Mouse (Mus musculus) embryonic facial prominence, embryonic 14.5 days (tissue): ENCODE data around the gene Kcne4. TPM values are rescaled to one million over a fixed set of nuclear protein-coding genes. Genes with fewer than 3 reads are reported as not detected.

Source experiments
- ATAC-seq: fragments of 200-750 bp; cut with Nextera tagmentation; 2 replicates; pipeline ENCODE4 v1.8.0; 2017; ENCODE audit warnings: low read depth, moderate number of reproducible peaks, moderate TSS enrichment
- DNase-seq: peaks from one replicate; pipeline ENCODE4 v3.0.0-alpha.2; 2015; ENCODE audit warnings: low spot score
- H3K27ac ChIP-seq: fragments of 300-500 bp; sonication (generic); replicated peaks from 2 replicates; pipeline ENCODE4 v1.5.1; 2014; ENCODE audit warnings: low read depth, mild to moderate bottlenecking, low read length, moderate library complexity
- H3K27me3 ChIP-seq: fragments of 300-500 bp; sonication (generic); replicated peaks from 2 replicates; pipeline ENCODE4 v1.6.1; 2014; ENCODE audit warnings: low read length; ENCODE audit not compliant: control insufficient read depth, insufficient read depth
- H3K36me3 ChIP-seq: fragments of 300-500 bp; sonication (generic); 2 replicates; pipeline ENCODE4 v1.6.1; 2014; ENCODE audit warnings: low read length, mixed read lengths; ENCODE audit not compliant: control insufficient read depth, insufficient read depth
- H3K4me1 ChIP-seq: fragments of 300-500 bp; sonication (generic); 2 replicates; pipeline ENCODE4 v1.6.1; 2014; ENCODE audit warnings: antibody characterized with exemption, low read length; ENCODE audit not compliant: control insufficient read depth, insufficient read depth
- H3K4me2 ChIP-seq: fragments of 300-500 bp; sonication (generic); 2 replicates; pipeline ENCODE4 v1.6.1; 2014; ENCODE audit warnings: low read depth, mild to moderate bottlenecking, low read length, moderate library complexity, mixed read lengths
- H3K4me3 ChIP-seq: fragments of 300-500 bp; sonication (generic); 2 replicates; pipeline ENCODE4 v1.5.1; 2014; ENCODE audit warnings: low read depth, mild to moderate bottlenecking, low read length
- H3K9ac ChIP-seq: fragments of 300-500 bp; sonication (generic); 2 replicates; pipeline ENCODE4 v1.6.1; 2014; ENCODE audit warnings: low read depth, mild to moderate bottlenecking, low read length, moderate library complexity, mixed read lengths
- H3K9me3 ChIP-seq: fragments of 300-500 bp; sonication (generic); 2 replicates; pipeline ENCODE4 v1.6.1; 2016; ENCODE audit warnings: low read length; ENCODE audit not compliant: control insufficient read depth
- WGBS: fragments of 180-500 bp; shearing (Covaris S2); extraction: QIAGEN DNeasy Blood & Tissue Kit; methylation state at CpG from one replicate; pipeline ENCODE4 v1.1.7; 2014; 5-methylcytosine and 5-hydroxymethylcytosine counted together
- polyA plus RNA-seq: library from polyadenylated mRNA; unstranded; fragments of >200 nt; fragmentation: Nextera tagmentation; extraction: Ambion mirVana; gene quantifications from 2 replicates; pipeline ENCODE4 v1.2.1, GENCODE M21; 2014

Kcne4 gene
- polyA plus RNA-seq, 1 experiment from 2014 or later: 16.4 TPM

DNA sequence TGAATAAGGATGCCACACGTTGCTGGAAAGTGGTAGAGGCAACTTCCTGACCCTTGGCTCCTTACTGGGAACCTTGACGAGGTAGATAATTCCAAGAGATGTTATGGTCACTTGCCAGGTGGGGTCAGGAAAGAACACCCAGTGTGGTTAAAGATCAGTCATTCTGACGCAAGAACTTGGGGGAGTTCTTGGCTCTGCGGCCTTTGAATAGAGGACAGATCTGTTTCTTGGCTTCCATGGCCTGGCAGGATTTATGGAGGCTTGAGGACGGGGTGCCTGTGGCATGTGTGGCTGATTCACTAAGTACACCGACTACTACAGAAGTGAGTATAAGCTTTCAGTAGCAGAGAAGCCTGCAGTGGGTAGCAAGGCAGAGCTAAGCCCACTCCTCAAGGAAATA, 47.8 kb downstream of the Kcne4 start:
- no peaks in the 10 kb centered on the region for H3K27me3 ChIP-seq
- H3K4me3 ChIP-seq: no peak overlapping the region
- no peaks in the 10 kb centered on the region for H3K9me3 ChIP-seq
- no peaks in the 10 kb centered on the region for H3K36me3 ChIP-seq
- H3K9ac ChIP-seq: no peak overlapping the region
- peak; percentile 25 for DNase-seq
- H3K4me2 ChIP-seq: no peak overlapping the region
- 64% methylated on average over 6 of the region's 6 CpGs for WGBS
- peak overlapping the region; percentile 56 for H3K27ac ChIP-seq
- no peak for ATAC-seq
- peaks cover 10% of the 10 kb centered on the region; the same call in 1 of the 2 replicates for H3K4me1 ChIP-seq

DNA sequence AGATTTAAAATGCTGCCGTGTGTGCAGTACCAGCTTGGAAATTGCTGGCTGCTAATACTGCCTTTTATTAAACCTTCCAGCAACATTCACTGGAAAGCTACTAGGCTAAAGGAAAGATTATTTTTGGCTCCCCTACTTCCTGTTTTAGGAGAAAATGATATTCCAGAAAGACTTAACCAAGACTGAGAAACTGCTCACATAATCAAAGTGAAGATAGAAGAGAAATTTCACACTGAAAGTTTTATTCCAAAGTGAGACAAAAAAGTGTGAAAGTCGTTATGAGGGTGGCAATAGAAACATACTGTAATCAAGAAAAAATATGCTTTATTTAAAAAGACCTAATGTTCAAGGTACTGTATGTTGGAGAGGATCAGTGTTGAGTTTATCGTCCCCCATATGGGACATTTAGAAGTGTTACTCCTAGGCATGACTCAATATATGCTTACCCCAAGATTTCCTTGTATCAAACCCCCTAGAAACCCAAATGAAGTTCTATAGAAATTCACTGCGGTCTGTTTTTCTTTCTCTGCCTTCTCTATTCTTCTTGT, 48.3 kb downstream of the Kcne4 start:
- DNase-seq: no peak
- ATAC-seq: no peak
- Histone ChIP-seq H3K4me1 (peaks cover 10% of the 10 kb centered on the region; the same call in 1 of the 2 replicates), H3K36me3 (no peaks in the 10 kb centered on the region), H3K27ac (peak overlapping the region; percentile 56), H3K27me3 (no peaks in the 10 kb centered on the region), H3K4me3 (no peak overlapping the region), H3K4me2 (no peak overlapping the region), H3K9ac (no peak overlapping the region), H3K9me3 (no peaks in the 10 kb centered on the region)
- 81% methylated on average over 4 of the region's 4 CpGs for WGBS

- H3K27me3 ChIP-seq: no peaks in the 10 kb centered on the region
- no peaks in the 10 kb centered on the region for H3K9me3 ChIP-seq
- H3K9ac ChIP-seq: no peak overlapping the region
- peaks cover 10% of the 10 kb centered on the region; the same call in 1 of the 2 replicates for H3K4me1 ChIP-seq
- DNase-seq (no peak), ATAC-seq (no peak)
- H3K27ac ChIP-seq: no peak overlapping the region
- H3K4me2 ChIP-seq: no peak overlapping the region
- H3K36me3 ChIP-seq: no peaks in the 10 kb centered on the region
- no peak overlapping the region for H3K4me3 ChIP-seq
- WGBS: 77% methylated on average over 5 of the region's 5 CpGs
These were observed 49.4 kb downstream of the Kcne4 start for GRCm38 (mm10) chr1:78865991-78866390.

- Histone ChIP-seq H3K4me1 (peaks cover 10% of the 10 kb centered on the region; the same call in 1 of the 2 replicates), H3K36me3 (no peaks in the 10 kb centered on the region), H3K27me3 (no peaks in the 10 kb centered on the region), H3K4me3 (no peak overlapping the region), H3K27ac (no peak overlapping the region), H3K9me3 (no peaks in the 10 kb centered on the region), H3K9ac (no peak overlapping the region), H3K4me2 (no peak overlapping the region)
- DNase-seq: no peak
- ATAC-seq: no peak
- WGBS: 91% methylated on average over 2 of the region's 2 CpGs
These were observed 49.9 kb downstream of the Kcne4 start for GRCm38 (mm10) chr1:78866455-78866854.

Other genes with a start within 250 kb of the Kcne4 start
- 71.3 and 76.9 TPM in 2 replicates for gene Acsl3, start 158.9 kb upstream of the Kcne4 start, polyA plus RNA-seq
- 3.7 and 4.8 TPM in 2 replicates for gene Utp14b, start 158.7 kb upstream of the Kcne4 start, polyA plus RNA-seq